Mouse (Mus musculus) CH12.LX (cell line): ENCODE measurements around the gene Mansc1.

Source experiments
- CHD1 ChIP-seq: IDR thresholded peaks from 2 replicates; pipeline ENCODE4 v1.6.1; 2012; ENCODE audit warnings: low read depth, low read length, improper control_type of control experiment, inconsistent platforms
- CHD2 ChIP-seq: IDR thresholded peaks from 2 replicates; pipeline ENCODE4 v1.6.1; 2011; ENCODE audit warnings: low read length, improper control_type of control experiment
- CTCF ChIP-seq, 2 experiments: IDR thresholded peaks in 1 of 2; conservative IDR thresholded peaks in 1 of 2; 2 replicates each; pipeline ENCODE4 v1.5.1; 2011 to 2012; ENCODE audit warnings: low read depth in 2 of 2, low read length in 2 of 2, improper control_type of control experiment in 1 of 2, inconsistent platforms in 1 of 2, mild to moderate bottlenecking in 1 of 2, moderate library complexity in 1 of 2
- E2F4 ChIP-seq: IDR thresholded peaks from 2 replicates; pipeline ENCODE4 v1.6.1; 2011; ENCODE audit warnings: low read depth, low read length, improper control_type of control experiment; ENCODE audit not compliant: insufficient replicate concordance
- EP300 ChIP-seq: IDR thresholded peaks from 2 replicates; pipeline ENCODE4 v1.6.1; 2011; ENCODE audit warnings: low read length, improper control_type of control experiment
- ETS1 ChIP-seq: conservative IDR thresholded peaks from 2 replicates; pipeline ENCODE4 v1.6.1; 2012; ENCODE audit warnings: low read depth, mild to moderate bottlenecking, inconsistent platforms, low read length, improper control_type of control experiment, moderate library complexity
- HCFC1 ChIP-seq: IDR thresholded peaks from 2 replicates; pipeline ENCODE4 v1.6.1; 2012; ENCODE audit warnings: low read depth, mild to moderate bottlenecking, inconsistent platforms, low read length, improper control_type of control experiment
- IRF4 ChIP-seq: IDR thresholded peaks from 2 replicates; pipeline ENCODE4 v1.6.1; 2014; ENCODE audit warnings: low read depth, mild to moderate bottlenecking, inconsistent platforms, low read length, improper control_type of control experiment
- MAX ChIP-seq: IDR thresholded peaks from 2 replicates; pipeline ENCODE4 v1.6.1; 2011; ENCODE audit warnings: low read length, improper control_type of control experiment
- MEF2A ChIP-seq: IDR thresholded peaks from 2 replicates; pipeline ENCODE4 v1.6.1; 2014; ENCODE audit warnings: low read depth, mild to moderate bottlenecking, inconsistent platforms, low read length, improper control_type of control experiment, borderline replicate concordance
- POLR2A ChIP-seq: IDR thresholded peaks from 2 replicates; pipeline ENCODE4 v1.6.1; 2011; ENCODE audit warnings: low read depth, mild to moderate bottlenecking, improper control_type of control experiment, low read length
- SMC3 ChIP-seq: IDR thresholded peaks from 2 replicates; pipeline ENCODE4 v1.6.1; 2011; ENCODE audit warnings: low read depth, low read length, improper control_type of control experiment
- TCF12 ChIP-seq: IDR thresholded peaks from 2 replicates; pipeline ENCODE4 v1.6.1; 2014; ENCODE audit warnings: low read depth, mild to moderate bottlenecking, inconsistent platforms, low read length, improper control_type of control experiment
- ZC3H11A ChIP-seq: IDR thresholded peaks from 2 replicates; pipeline ENCODE4 v1.6.1; 2012; ENCODE audit warnings: low read depth, mild to moderate bottlenecking, inconsistent platforms, low read length, improper control_type of control experiment

GRCm38 (mm10) chr6:134660714-134661406, 28.6 kb upstream of the Mansc1 start:
- TF ChIP-seq ETS1: no peak
- TF ChIP-seq SMC3: no peak
- TF ChIP-seq POLR2A: no peak
- TF ChIP-seq CTCF (conservative IDR thresholded peaks at IDR 0.05 in 1 of 2, IDR thresholded peaks at IDR 0.05 in 1 of 2; ENCODE audit: low read depth in 2 of 2, low read length in 2 of 2): no peak
- no peak for TF ChIP-seq MAX
- no peak for TF ChIP-seq CHD1
- TF ChIP-seq HCFC1: no peak
- TF ChIP-seq TCF12: no peak
- TF ChIP-seq MEF2A: no peak
- no peak for TF ChIP-seq ZC3H11A
- TF ChIP-seq E2F4: no peak
- no peak for TF ChIP-seq CHD2
- TF ChIP-seq EP300: no peak
- TF ChIP-seq IRF4: no peak
